Mouse (Mus musculus): Measurements from ENCODE around the gene Gps2.

GRCm38 (mm10) chr11:69883527-69884151, 30.0 kb upstream of the Gps2 start:
- TF ChIP-seq ETS1 (IDR thresholded peaks at IDR 0.05; ENCODE audit: low read depth, low read length) (peak; percentile 58; the same call in 1 of the 2 replicates), ZC3H11A (IDR thresholded peaks at IDR 0.05; ENCODE audit: low read depth, low read length) (no peak), CTCF (IDR thresholded peaks at IDR 0.05 in 2 of 3, conservative IDR thresholded peaks at IDR 0.05 in 1 of 3; ENCODE audit: control insufficient read depth in 1 of 3, insufficient read depth in 1 of 3, low read depth in 2 of 3, low read length in 3 of 3, poor library complexity in 1 of 3, severe bottlenecking in 1 of 3) (no peak), RCOR1 (IDR thresholded peaks at IDR 0.05; ENCODE audit: low read depth, low read length) (peak; percentile 81), HCFC1 (IDR thresholded peaks at IDR 0.05; ENCODE audit: low read depth, low read length) (peak; percentile 31; the same call in 1 of the 2 replicates), ELF1 (IDR thresholded peaks at IDR 0.05; ENCODE audit: low read depth, low read length) (no peak), POLR2A (IDR thresholded peaks at IDR 0.05; ENCODE audit: control insufficient read depth in 1 of 2, insufficient read depth in 1 of 2, low read depth in 1 of 2, low read length in 2 of 2, poor library complexity in 1 of 2) (no peak), MAFK (IDR thresholded peaks at IDR 0.05; ENCODE audit: borderline replicate concordance, low read depth, low read length) (no peak), KAT2A (conservative IDR thresholded peaks at IDR 0.05; ENCODE audit: low read depth, low read length) (no peak), EP300 (IDR thresholded peaks at IDR 0.05; ENCODE audit: low read depth in 1 of 2, low read length in 2 of 2) (peak; percentile 75 to 91; a peak in 3 of 4 replicates), GABPA (IDR thresholded peaks at IDR 0.05; ENCODE audit: low read depth, low read length) (no peak)

Measured in MEL (cell line).